Mouse (Mus musculus) G1E (cell line): ENCODE measurements around the gene Nat8f5.
"Not testable (repeated sequence)": the region's sequence is repeated elsewhere in the genome, so short reads cannot be mapped to it uniquely, and the experiment has no call there.

Source experiments
- CTCF ChIP-seq: IDR thresholded peaks from 2 replicates; pipeline ENCODE4 v1.5.1; 2012; ENCODE audit warnings: low read depth, low read length, inconsistent platforms, mixed read lengths
- GATA1 ChIP-seq: IDR thresholded peaks from 2 replicates; pipeline ENCODE4 v1.6.1; 2012; ENCODE audit warnings: borderline replicate concordance, low read length, inconsistent platforms, mixed read lengths
- GATA2 ChIP-seq: IDR thresholded peaks from 2 replicates; pipeline ENCODE4 v1.6.1; 2012; ENCODE audit warnings: low read depth, low read length, inconsistent platforms, borderline replicate concordance
- POLR2AphosphoS5 ChIP-seq: IDR thresholded peaks from 2 replicates; pipeline ENCODE4 v1.6.1; 2012; ENCODE audit warnings: low read depth, low read length, inconsistent platforms; ENCODE audit not compliant: insufficient replicate concordance
- TAL1 ChIP-seq: conservative IDR thresholded peaks from 2 replicates; pipeline ENCODE4 v1.6.1; 2012; ENCODE audit warnings: low read depth, low read length, inconsistent platforms, mixed read lengths

DNA sequence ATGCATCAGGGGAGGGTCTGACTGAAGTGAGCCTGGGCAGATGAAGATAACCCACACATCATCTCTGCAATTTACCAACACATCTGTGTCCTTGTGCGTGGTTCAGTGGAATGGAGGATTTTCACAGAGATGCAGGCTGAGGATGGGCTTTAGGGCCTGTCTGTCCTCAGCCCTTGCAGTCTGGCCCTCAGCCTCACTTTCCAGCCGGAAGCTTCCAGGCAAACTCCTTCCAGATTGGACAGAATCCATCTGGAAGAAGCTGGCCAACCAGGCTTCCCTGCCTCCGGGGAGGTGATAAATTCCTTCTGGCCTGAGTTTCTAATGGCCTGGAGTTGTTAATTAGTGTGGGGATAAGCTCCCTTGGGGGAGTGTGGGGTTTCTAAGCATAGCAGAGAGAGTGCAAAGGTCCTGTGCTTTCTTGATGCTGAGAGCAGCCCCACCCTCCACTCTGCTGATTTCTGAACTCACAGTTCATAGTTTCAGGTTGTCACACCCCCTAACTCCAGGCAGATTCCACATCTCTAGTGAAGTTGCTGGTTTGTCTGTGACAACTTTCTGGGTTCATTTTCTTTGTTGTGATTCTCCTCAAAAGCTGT lies 9.7 kb downstream of the Nat8f5 start:
- TF ChIP-seq CTCF, GATA1, GATA2, POLR2AphosphoS5, TAL1: not testable (repeated sequence)
